Mouse (Mus musculus): ENCODE data around the gene Miga2. TPM values are rescaled to one million over a fixed set of nuclear protein-coding genes. Genes with fewer than 3 reads are reported as not detected.

The Miga2 gene
- total and polyA plus RNA-seq, 3 experiments: 64.3 to 90.3 (median 74.2) TPM

GRCm38 (mm10) chr2:30429156-30429555 is 65.1 kb downstream of the Miga2 start:
- no peaks in the 10 kb centered on the region for H3K36me3 ChIP-seq (ENCODE audit: control insufficient read depth, insufficient read depth, low read length)
- intact Hi-C loops (cut with DNase I): no loop called here
- 0 out of 2 replicates have a peak, but pooled peaks cover 2% of the 10 kb centered on the region for H3K4me1 ChIP-seq (ENCODE audit: control insufficient read depth, insufficient read depth, low read length)

More at GRCm38 (mm10) chr2:30429156-30429555, 65.1 kb downstream of the Miga2 start:
- Histone ChIP-seq H3K9ac (ENCODE audit: low read depth, low read length) (no peak overlapping the region), H3K4me3 (no peak overlapping the region), H3K27ac (peak overlapping the region; percentile 45), H3K27me3 (ENCODE audit: control insufficient read depth, insufficient read depth, low read length) (no peaks in the 10 kb centered on the region), H3K79me2 (replicated peaks; ENCODE audit: control insufficient read depth, insufficient read depth, low read length) (no peaks in the 10 kb centered on the region)
- TF ChIP-seq EP300 (IDR thresholded peaks at IDR 0.05; ENCODE audit: insufficient read depth, low read depth, low read length) (0 out of 2 replicates have a peak, but pooled peaks have one; percentile 52), CTCF (IDR thresholded peaks at IDR 0.05) (peak; percentile 41), POLR2A (IDR thresholded peaks at IDR 0.05; ENCODE audit: insufficient read depth, low read depth, low read length) (no peak)
- peak; percentile 56 to 80 for DNase-seq

Small RNAs within 50 kb of the gene (microRNA-seq; reads per million reads assigned to microRNA genes)
- gene Gm47292: 0 reads per million in 2 experiments

Other genes starting within 250 kb of the Miga2 start
- gene Zer1, start 239.6 kb upstream of the Miga2 start, total RNA-seq (2021): 10 to 100 TPM; 21.9 to 26.6 TPM
- 45.1 TPM in 2 replicates for gene Zer1, start 239.6 kb upstream of the Miga2 start, polyA plus RNA-seq (2012; rRNA removed)
- gene Tbc1d13, start 230.5 kb upstream of the Miga2 start, total RNA-seq (2021): 10 to 100 TPM; 17.2 to 17.4 TPM
- 25.4 and 33.7 TPM in 2 replicates for gene Tbc1d13, start 230.5 kb upstream of the Miga2 start, polyA plus RNA-seq (2012; rRNA removed)
- gene Endog, start 192.7 kb upstream of the Miga2 start, total RNA-seq (2021): 10 to 100 TPM; 90.6 to 93.3 TPM
- 87.4 and 119 TPM in 2 replicates for gene Endog, start 192.7 kb upstream of the Miga2 start, polyA plus RNA-seq (2012; rRNA removed)
- 1 to 10 TPM; 5.1 to 5.4 TPM for gene Spout1, start 185.8 kb upstream of the Miga2 start, total RNA-seq (2021)
- gene Spout1, start 185.8 kb upstream of the Miga2 start, polyA plus RNA-seq (2012; rRNA removed): 9.4 and 10.3 TPM in 2 replicates
- 10 to 100 TPM; 32.1 to 35.7 TPM for gene Kyat1, start 158.4 kb upstream of the Miga2 start, total RNA-seq (2021)
- gene Kyat1, start 158.4 kb upstream of the Miga2 start, polyA plus RNA-seq (2012; rRNA removed): 57.5 and 68.6 TPM in 2 replicates
- 10 to 100 TPM; 68.2 to 83.3 TPM for gene Lrrc8a, start 126.5 kb upstream of the Miga2 start, total RNA-seq (2021)
- 46.4 and 49.1 TPM in 2 replicates for gene Lrrc8a, start 126.5 kb upstream of the Miga2 start, polyA plus RNA-seq (2012; rRNA removed)
- 1 to 10 TPM; 4.6 to 6.0 TPM for gene Gm28035, start 123.7 kb upstream of the Miga2 start, total RNA-seq (2021)
- 7.6 and 14.7 TPM in 2 replicates for gene Gm28035, start 123.7 kb upstream of the Miga2 start, polyA plus RNA-seq (2012; rRNA removed)
- 100 to 1,000 TPM; 112 to 148 TPM for gene Phyhd1, start 98.0 kb upstream of the Miga2 start, total RNA-seq (2021)
- 108 and 180 TPM in 2 replicates for gene Phyhd1, start 98.0 kb upstream of the Miga2 start, polyA plus RNA-seq (2012; rRNA removed)
- 1 to 10 TPM; 2.6 to 6.3 TPM for gene Gm28038, start 83.2 kb upstream of the Miga2 start, total RNA-seq (2021)
- gene Gm28038, start 83.2 kb upstream of the Miga2 start, polyA plus RNA-seq (2012; rRNA removed): not detected in 2 replicates
- gene Dolk, start 77.9 kb upstream of the Miga2 start, total RNA-seq (2021): 10 to 100 TPM; 21.6 to 25.3 TPM
- 23.9 and 35.1 TPM in 2 replicates for gene Dolk, start 77.9 kb upstream of the Miga2 start, polyA plus RNA-seq (2012; rRNA removed)
- gene Nup188, start 77.8 kb upstream of the Miga2 start, total RNA-seq (2021): 10 to 100 TPM; 15.3 to 16.9 TPM
- 15.3 and 18.4 TPM in 2 replicates for gene Nup188, start 77.8 kb upstream of the Miga2 start, polyA plus RNA-seq (2012; rRNA removed)
- gene Sh3glb2, start 4.9 kb upstream of the Miga2 start, total RNA-seq (2021): 10 to 100 TPM; 37.7 to 40.6 TPM
- gene Sh3glb2, start 4.9 kb upstream of the Miga2 start, polyA plus RNA-seq (2012; rRNA removed): 125 and 143 TPM in 2 replicates
- 1 to 10 TPM; 5.9 to 9.0 TPM for gene Dolpp1, start 28.0 kb downstream of the Miga2 start, total RNA-seq (2021)
- 23.5 and 25.1 TPM in 2 replicates for gene Dolpp1, start 28.0 kb downstream of the Miga2 start, polyA plus RNA-seq (2012; rRNA removed)
- gene Crat, start 51.6 kb downstream of the Miga2 start, total RNA-seq (2021): 100 to 1,000 TPM; 452 to 542 TPM
- gene Crat, start 51.6 kb downstream of the Miga2 start, polyA plus RNA-seq (2012; rRNA removed): 695 and 713 TPM in 2 replicates
- 10 to 100 TPM; 82.7 to 91.2 TPM for gene Ptpa, start 51.8 kb downstream of the Miga2 start, total RNA-seq (2021)
- gene Ptpa, start 51.8 kb downstream of the Miga2 start, polyA plus RNA-seq (2012; rRNA removed): 88.7 and 107 TPM in 2 replicates
- 1 to 10 TPM; 2.8 to 3.0 TPM for gene Ier5l, start 110.0 kb downstream of the Miga2 start, total RNA-seq (2021)
- 3.4 and 5.6 TPM in 2 replicates for gene Ier5l, start 110.0 kb downstream of the Miga2 start, polyA plus RNA-seq (2012; rRNA removed)
- 1 to 10 TPM in 1 of 2 experiments, under 1 TPM in 1; 0.73 to 1.0 TPM for gene Cstad, start 230.8 kb downstream of the Miga2 start, total RNA-seq (2021)
- 0.32 and 0.76 TPM in 2 replicates for gene Cstad, start 230.8 kb downstream of the Miga2 start, polyA plus RNA-seq (2012; rRNA removed)

Measured in heart, adult 2 months (tissue).